Mouse (Mus musculus) midbrain, embryonic 15.5 days (tissue): Measurements from ENCODE around the gene Lnpk. TPM values are rescaled to one million over a fixed set of nuclear protein-coding genes. Genes with fewer than 3 reads are reported as not detected.

Source experiments
- ATAC-seq: fragments of 200-750 bp; cut with Nextera tagmentation; replicated peaks from 2 replicates; pipeline ENCODE4 v1.8.0; 2017; ENCODE audit warnings: moderate TSS enrichment
- H3K27ac ChIP-seq: fragments of 300-500 bp; sonication (generic); 2 replicates; pipeline ENCODE4 v1.5.1; 2015; ENCODE audit warnings: mild to moderate bottlenecking, inconsistent platforms
- H3K27me3 ChIP-seq: fragments of 300-500 bp; sonication (generic); replicated peaks from 2 replicates; pipeline ENCODE4 v1.6.1; 2015; ENCODE audit warnings: inconsistent platforms
- H3K36me3 ChIP-seq: fragments of 300-500 bp; sonication (generic); replicated peaks from 2 replicates; pipeline ENCODE4 v1.6.1; 2015; ENCODE audit warnings: inconsistent platforms
- H3K4me1 ChIP-seq: fragments of 300-500 bp; sonication (generic); 2 replicates; pipeline ENCODE4 v1.6.1; 2015; ENCODE audit warnings: inconsistent platforms
- H3K4me2 ChIP-seq: fragments of 300-500 bp; sonication (generic); 2 replicates; pipeline ENCODE4 v1.6.1; 2015; ENCODE audit warnings: inconsistent platforms, mild to moderate bottlenecking, moderate library complexity
- H3K4me3 ChIP-seq: fragments of 300-500 bp; sonication (generic); 2 replicates; pipeline ENCODE4 v1.5.1; 2015; ENCODE audit warnings: mild to moderate bottlenecking, inconsistent platforms
- H3K9ac ChIP-seq: fragments of 300-500 bp; sonication (generic); 2 replicates; pipeline ENCODE4 v1.6.1; 2015; ENCODE audit warnings: mild to moderate bottlenecking, inconsistent platforms
- H3K9me3 ChIP-seq: fragments of 300-500 bp; sonication (generic); 2 replicates; pipeline ENCODE4 v1.6.1; 2016; ENCODE audit warnings: inconsistent platforms
- WGBS: fragments of 180-500 bp; shearing (Covaris S2); methylation state at CpG from one replicate; pipeline ENCODE4 v1.1.7; 2015; ENCODE audit warnings: mixed read lengths; 5-methylcytosine and 5-hydroxymethylcytosine counted together
- polyA plus RNA-seq: library from polyadenylated mRNA; unstranded; fragments of >200 nt; fragmentation: Nextera tagmentation; extraction: Ambion mirVana; gene quantifications from 2 replicates; pipeline ENCODE4 v1.2.1, GENCODE M21; 2015

Gene Lnpk
- polyA plus RNA-seq, result 43.4 and 49.4 TPM in 2 replicates

DNA sequence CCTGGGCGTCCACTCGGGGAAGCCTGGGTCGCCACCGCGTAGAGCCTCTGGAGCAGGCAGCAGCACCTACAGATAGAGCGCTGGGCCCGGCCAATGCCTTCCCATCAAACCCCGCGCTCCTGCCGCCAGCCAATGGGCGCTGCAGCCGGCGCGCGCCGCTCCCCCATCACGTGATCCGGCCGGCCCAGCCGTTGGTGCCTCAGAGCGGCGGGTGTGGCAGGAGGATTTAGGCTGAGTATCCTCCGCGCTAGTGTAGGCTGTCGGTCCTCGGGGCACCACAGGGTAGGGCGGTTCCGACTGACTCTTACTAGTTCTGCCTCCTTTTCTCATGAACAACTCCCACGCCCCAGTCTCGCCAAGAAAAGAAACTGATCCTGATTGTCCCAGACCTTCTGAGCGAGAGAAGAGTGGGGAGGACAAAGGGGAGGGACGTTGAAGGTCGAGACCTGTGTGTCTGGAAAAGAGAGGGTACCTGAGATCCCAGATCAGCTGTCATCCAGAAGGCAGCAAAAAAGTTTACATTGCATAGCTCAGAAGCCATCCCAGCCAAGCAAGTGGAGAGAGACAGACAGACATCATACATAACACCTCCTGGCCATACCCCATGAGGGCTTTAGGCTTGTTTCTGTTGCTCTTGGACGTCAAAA lies at the start of gene Lnpk:
Gene Lnpk (minus strand): TSS at position 593 of the 647 bp plus-strand sequence.
- H3K27ac ChIP-seq, result peak within 1 kb of the TSS; percentile 84
- 0 out of 2 replicates have a peak, but pooled peaks cover 2% of the 10 kb centered on the region for H3K27me3 ChIP-seq
- H3K9me3 ChIP-seq, result no peaks in the 10 kb centered on the region
- H3K9ac ChIP-seq, result peak within 1 kb of the TSS; percentile 98
- H3K36me3 ChIP-seq, result no peaks in the 10 kb centered on the region
- H3K4me1 ChIP-seq, result peaks cover 16% of the 10 kb centered on the region
- WGBS, result under 1% methylated on average over 34 of the region's 34 CpGs
- peak within 1 kb of the TSS; percentile 96 for H3K4me3 ChIP-seq
- peak within 1 kb of the TSS; percentile 81 for H3K4me2 ChIP-seq
- ATAC-seq, result peak; percentile 100

DNA sequence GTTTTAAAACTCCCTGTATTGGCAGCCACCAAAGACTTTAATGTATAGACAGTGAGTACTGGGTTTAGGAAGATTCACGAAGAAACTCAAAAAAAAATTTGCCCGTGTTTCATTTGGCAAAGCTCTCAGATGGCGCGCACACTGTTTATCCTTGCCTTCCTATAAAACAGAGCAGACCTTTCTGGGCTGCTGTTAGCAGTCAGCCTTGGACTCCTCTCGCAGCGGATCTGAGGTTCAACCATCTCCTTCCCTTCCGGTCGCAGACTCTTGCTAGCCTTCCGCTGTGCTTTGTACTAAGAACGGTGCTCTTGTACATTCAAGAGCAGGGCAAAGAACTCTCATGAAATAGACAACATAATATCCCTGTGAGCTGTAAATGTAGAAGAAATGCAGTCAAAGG lies 41.1 kb upstream of the Lnpk start:
- Histone ChIP-seq H3K36me3 (no peaks in the 10 kb centered on the region), H3K4me3 (no peak overlapping the region), H3K27ac (no peak overlapping the region), H3K9ac (no peak overlapping the region), H3K9me3 (no peaks in the 10 kb centered on the region), H3K27me3 (no peaks in the 10 kb centered on the region), H3K4me2 (no peak overlapping the region), H3K4me1 (no peaks in the 10 kb centered on the region)
- ATAC-seq, result no peak
- 86% methylated on average over 10 of the region's 10 CpGs for WGBS

DNA sequence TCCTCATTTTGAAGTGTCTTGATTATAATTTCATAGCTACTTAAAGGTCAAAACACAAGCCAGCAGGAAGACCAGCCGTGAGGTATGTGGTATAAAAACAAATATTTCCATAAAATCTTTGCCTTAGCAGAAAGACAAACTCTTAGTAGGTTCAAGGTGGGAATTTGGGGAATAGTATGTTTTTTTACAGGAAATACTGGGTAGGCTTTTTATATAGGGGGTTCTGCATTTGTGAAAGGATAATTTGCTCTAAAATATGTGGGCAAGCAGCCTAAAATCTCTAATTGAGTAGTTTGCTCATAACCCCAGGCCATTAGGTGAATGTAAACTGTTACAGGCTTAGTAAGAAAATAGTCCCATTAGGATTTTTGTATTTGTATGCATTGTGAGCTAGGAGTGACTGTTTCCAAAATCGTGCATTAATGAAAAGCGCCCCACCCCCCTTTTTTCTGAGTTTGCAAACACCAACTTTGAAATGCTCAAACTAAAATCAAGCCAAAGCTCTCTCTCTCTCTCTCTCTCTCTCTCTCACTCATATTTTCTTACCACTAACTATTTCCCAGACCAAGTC lies 40.5 kb upstream of the Lnpk start:
- no peaks in the 10 kb centered on the region for H3K27me3 ChIP-seq
- H3K36me3 ChIP-seq, result no peaks in the 10 kb centered on the region
- WGBS, result 86% methylated on average over 3 of the region's 3 CpGs
- H3K27ac ChIP-seq, result no peak overlapping the region
- H3K9ac ChIP-seq, result no peak overlapping the region
- no peaks in the 10 kb centered on the region for H3K4me1 ChIP-seq
- H3K4me3 ChIP-seq, result no peak overlapping the region
- no peak for ATAC-seq
- no peaks in the 10 kb centered on the region for H3K9me3 ChIP-seq
- H3K4me2 ChIP-seq, result no peak overlapping the region

DNA sequence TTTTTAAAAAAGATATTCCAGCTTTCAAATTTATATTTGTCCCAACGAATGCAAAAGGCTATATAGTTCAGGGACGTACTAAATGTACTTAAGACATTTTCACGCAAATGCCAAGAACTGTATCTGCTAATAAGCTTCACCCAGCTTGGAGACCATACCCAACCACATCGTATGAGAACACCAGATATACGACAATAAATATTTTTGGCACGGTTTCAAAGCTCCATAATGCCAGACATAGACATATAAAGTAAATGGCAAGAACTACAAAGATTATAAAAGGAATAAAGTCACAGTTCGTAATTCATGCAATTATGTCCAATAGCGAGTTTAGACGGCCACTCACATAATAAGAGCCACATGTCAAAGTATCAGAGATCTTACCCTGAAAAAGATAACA lies 38.5 kb upstream of the Lnpk start:
- no peak overlapping the region for H3K4me3 ChIP-seq
- ATAC-seq, result no peak
- H3K36me3 ChIP-seq, result no peaks in the 10 kb centered on the region
- H3K4me2 ChIP-seq, result no peak overlapping the region
- no peaks in the 10 kb centered on the region for H3K4me1 ChIP-seq
- H3K27me3 ChIP-seq, result no peaks in the 10 kb centered on the region
- H3K27ac ChIP-seq, result no peak overlapping the region
- 87% methylated on average over 9 of the region's 9 CpGs for WGBS
- no peak overlapping the region for H3K9ac ChIP-seq
- no peaks in the 10 kb centered on the region for H3K9me3 ChIP-seq

- Histone ChIP-seq H3K4me3 (no peak overlapping the region), H3K4me1 (no peaks in the 10 kb centered on the region), H3K9ac (no peak overlapping the region), H3K27me3 (no peaks in the 10 kb centered on the region), H3K9me3 (no peaks in the 10 kb centered on the region), H3K4me2 (no peak overlapping the region), H3K36me3 (no peaks in the 10 kb centered on the region), H3K27ac (no peak overlapping the region)
- 82% methylated on average over 4 of the region's 4 CpGs for WGBS
- ATAC-seq, result no peak
These were observed 32.2 kb upstream of the Lnpk start for GRCm38 (mm10) chr2:74611406-74611805.

DNA sequence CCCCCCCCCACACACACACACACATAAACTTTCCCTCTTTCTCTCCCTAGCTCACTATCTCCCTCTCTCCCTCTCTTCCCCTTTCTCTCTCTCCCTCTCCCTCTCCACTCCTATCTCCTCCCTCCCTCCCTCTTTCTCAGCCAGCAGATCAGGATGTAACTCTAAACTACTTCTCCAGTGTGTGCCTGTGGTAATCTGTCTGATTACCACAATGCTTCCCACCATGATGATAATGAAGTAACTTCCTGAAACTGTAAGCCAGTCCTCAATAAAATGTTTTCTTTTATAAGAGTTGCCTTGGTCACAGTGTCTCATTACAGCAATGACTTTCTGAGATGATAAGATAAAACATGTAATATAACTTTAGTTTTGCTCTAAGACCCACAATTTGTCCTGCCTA lies 30.1 kb upstream of the Lnpk start:
- Histone ChIP-seq H3K4me3 (no peak overlapping the region), H3K4me2 (no peak overlapping the region), H3K27ac (no peak overlapping the region), H3K4me1 (no peaks in the 10 kb centered on the region), H3K36me3 (no peaks in the 10 kb centered on the region), H3K9ac (no peak overlapping the region), H3K9me3 (no peaks in the 10 kb centered on the region), H3K27me3 (no peaks in the 10 kb centered on the region)
- no peak for ATAC-seq

DNA sequence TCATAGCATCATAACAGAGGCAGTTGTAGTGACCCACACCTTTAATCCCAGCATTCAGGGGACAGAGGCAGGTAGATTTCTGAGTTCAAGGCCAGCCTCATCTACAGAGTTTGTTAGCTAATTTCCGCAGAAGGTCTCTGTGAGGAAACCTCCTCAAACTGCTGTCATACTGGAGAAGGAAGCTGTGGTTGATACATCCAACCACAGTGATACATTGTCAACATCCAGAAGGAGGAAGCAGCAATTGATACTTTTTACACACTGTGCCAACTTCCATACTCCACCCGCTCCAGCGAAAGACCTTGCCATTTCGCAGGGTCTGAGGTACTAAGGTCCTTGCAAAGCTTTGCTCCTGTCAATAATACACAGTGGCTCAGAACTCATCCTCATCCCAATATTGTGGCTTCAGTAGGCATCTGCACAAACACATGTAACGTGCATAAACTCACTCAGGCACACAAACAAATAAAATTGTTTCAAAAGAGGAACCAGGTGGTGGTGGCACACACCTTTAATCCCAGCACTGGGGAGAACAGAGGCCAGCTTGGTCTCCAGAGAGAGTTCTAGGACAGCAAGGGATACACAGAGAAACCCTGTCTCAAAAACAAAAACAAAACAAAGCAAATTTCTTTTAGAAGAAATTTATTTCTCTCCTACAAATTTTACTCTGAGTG lies 27.0 kb upstream of the Lnpk start:
- no peaks in the 10 kb centered on the region for H3K27me3 ChIP-seq
- ATAC-seq, result no peak
- H3K9ac ChIP-seq, result no peak overlapping the region
- WGBS, result 84% methylated on average over 5 of the region's 5 CpGs
- H3K9me3 ChIP-seq, result no peaks in the 10 kb centered on the region
- H3K4me1 ChIP-seq, result no peaks in the 10 kb centered on the region
- no peak overlapping the region for H3K4me2 ChIP-seq
- no peak overlapping the region for H3K4me3 ChIP-seq
- H3K36me3 ChIP-seq, result no peaks in the 10 kb centered on the region
- no peak overlapping the region for H3K27ac ChIP-seq

- Histone ChIP-seq H3K36me3 (no peaks in the 10 kb centered on the region), H3K27me3 (no peaks in the 10 kb centered on the region), H3K4me1 (no peaks in the 10 kb centered on the region), H3K27ac (no peak overlapping the region), H3K9ac (no peak overlapping the region), H3K9me3 (no peaks in the 10 kb centered on the region), H3K4me2 (no peak overlapping the region), H3K4me3 (no peak overlapping the region)
- WGBS, result 33% methylated on average over 3 of the region's 3 CpGs
- ATAC-seq, result no peak
These were observed 24.8 kb upstream of the Lnpk start for GRCm38 (mm10) chr2:74604011-74604410.

DNA sequence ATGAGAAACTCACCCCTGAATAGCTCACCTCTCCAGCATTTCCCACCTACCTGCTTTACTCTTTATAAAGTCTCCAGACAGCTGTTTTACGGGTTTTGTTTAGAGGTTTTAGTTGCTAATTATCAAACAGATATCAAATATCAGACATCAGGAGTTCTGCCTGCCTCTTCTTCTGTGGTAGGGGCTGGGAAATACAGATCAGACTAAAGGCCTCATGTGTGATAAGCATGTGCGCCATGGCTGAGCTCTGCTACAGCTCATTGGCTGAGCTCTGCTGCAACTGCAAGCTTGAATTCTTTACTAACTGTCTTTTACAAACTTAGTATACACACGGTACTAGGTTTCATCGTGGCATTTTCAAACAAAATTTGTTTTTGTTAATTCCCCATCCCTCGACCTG lies 23.2 kb upstream of the Lnpk start:
- WGBS, result 86% methylated on average over 5 of the region's 5 CpGs

DNA sequence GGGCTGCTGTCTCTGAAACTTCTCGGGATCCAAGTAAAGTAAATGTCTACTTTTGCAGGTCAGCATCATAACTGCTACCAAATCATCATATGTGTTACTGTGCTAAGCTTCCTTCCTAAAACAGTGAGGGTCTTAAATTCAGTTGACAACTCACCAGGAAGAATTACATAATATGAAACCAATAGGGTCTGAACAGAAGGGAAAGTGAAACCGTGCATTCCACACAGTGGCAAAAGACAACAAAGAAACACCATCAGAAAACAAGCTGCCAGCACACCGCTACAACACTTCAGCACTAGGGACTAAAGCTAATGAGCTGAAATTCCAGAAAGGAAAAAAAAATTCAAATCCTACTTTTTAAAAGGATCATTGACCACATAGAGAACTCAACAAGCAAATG lies 17.9 kb upstream of the Lnpk start:
- no peak overlapping the region for H3K9ac ChIP-seq
- no peak for ATAC-seq
- WGBS, result 83% methylated on average over 3 of the region's 3 CpGs

More for the DNA sequence above, 23.2 kb upstream of the Lnpk start:
- no peaks in the 10 kb centered on the region for H3K4me1 ChIP-seq
- ATAC-seq, result no peak
- no peaks in the 10 kb centered on the region for H3K27me3 ChIP-seq
- no peaks in the 10 kb centered on the region for H3K9me3 ChIP-seq
- H3K4me3 ChIP-seq, result no peak overlapping the region
- H3K9ac ChIP-seq, result no peak overlapping the region
- H3K27ac ChIP-seq, result no peak overlapping the region
- no peaks in the 10 kb centered on the region for H3K36me3 ChIP-seq
- H3K4me2 ChIP-seq, result no peak overlapping the region

GRCm38 (mm10) chr2:74596094-74596493 lies 16.9 kb upstream of the Lnpk start:
- Histone ChIP-seq H3K4me2 (no peak overlapping the region), H3K4me3 (no peak overlapping the region), H3K36me3 (no peaks in the 10 kb centered on the region), H3K9me3 (no peaks in the 10 kb centered on the region), H3K27ac (no peak overlapping the region), H3K27me3 (no peaks in the 10 kb centered on the region), H3K9ac (no peak overlapping the region), H3K4me1 (no peaks in the 10 kb centered on the region)
- ATAC-seq, result no peak

More for the DNA sequence above, 17.9 kb upstream of the Lnpk start:
- H3K4me3 ChIP-seq, result no peak overlapping the region
- no peaks in the 10 kb centered on the region for H3K9me3 ChIP-seq
- H3K27ac ChIP-seq, result no peak overlapping the region
- H3K27me3 ChIP-seq, result no peaks in the 10 kb centered on the region
- no peaks in the 10 kb centered on the region for H3K36me3 ChIP-seq
- no peak overlapping the region for H3K4me2 ChIP-seq
- no peaks in the 10 kb centered on the region for H3K4me1 ChIP-seq

DNA sequence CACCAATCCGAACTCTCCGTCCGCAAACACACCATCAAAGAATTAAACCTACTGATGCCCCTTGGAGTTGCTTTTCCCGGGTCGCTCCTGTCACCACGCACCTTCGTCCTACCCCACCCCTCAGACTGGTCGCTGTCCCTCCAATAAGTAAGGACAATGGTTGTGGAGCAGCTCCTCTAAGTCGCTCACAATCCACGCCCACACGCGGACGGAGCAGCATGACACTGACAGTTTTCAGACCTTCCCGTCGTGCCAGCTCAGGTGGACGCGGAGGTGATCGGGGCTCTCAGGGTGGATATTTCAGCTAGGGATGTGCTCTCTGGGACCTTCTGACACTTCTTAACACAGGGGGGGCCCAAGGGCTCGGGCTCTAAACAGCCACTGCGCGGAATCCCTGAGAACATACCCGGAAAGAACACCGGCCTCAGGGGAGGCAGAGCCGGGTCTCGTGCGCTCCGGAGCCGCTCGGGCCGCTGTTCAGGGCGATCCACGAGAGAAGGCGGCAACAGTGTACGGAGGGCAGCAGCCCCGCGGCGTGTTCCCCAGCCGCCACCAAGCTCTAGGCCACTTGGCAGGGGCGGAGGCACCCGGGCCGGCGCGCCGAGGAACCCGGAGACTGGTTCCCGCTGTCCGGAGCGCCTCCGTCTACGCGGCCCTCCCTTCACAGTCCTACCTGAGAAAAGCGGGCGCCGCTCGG lies 941 bp downstream of the Lnpk start:
- WGBS, result under 1% methylated on average over 46 of the region's 55 CpGs
- H3K4me1 ChIP-seq, result peaks cover 16% of the 10 kb centered on the region
- 0 out of 2 replicates have a peak, but pooled peaks cover 2% of the 10 kb centered on the region for H3K27me3 ChIP-seq
- no peaks in the 10 kb centered on the region for H3K9me3 ChIP-seq
- H3K27ac ChIP-seq, result peak overlapping the region; percentile 84
- H3K4me2 ChIP-seq, result peak overlapping the region; percentile 81
- H3K9ac ChIP-seq, result peak overlapping the region; percentile 98
- ATAC-seq, result peak; percentile 87
- no peaks in the 10 kb centered on the region for H3K36me3 ChIP-seq
- H3K4me3 ChIP-seq, result peak overlapping the region; percentile 96
